Mouse (Mus musculus) granulocyte monocyte progenitor cell, adult 5-6 weeks (primary cell): ENCODE data around the gene Lama1. TPM values are rescaled to one million over a fixed set of nuclear protein-coding genes. Genes with fewer than 3 reads are reported as not detected.
"Not testable (repeated sequence)": the region's sequence is repeated elsewhere in the genome, so short reads cannot be mapped to it uniquely, and the experiment has no call there.

ENCODE experiments used
- ATAC-seq: replicated peaks from 2 replicates; pipeline ENCODE4 v1.8.0; 2016; ENCODE audit warnings: mild to moderate bottlenecking, moderate TSS enrichment, inconsistent platforms; ENCODE audit not compliant: poor library complexity, severe bottlenecking
- total RNA-seq, 2 experiments: library from RNA; stranded (forward) in 1 of 2; stranded (reverse) in 1 of 2; fragments of 200-712, 200-1000 nt in 1 of 2; fragments of >200 nt in 1 of 2; fragmentation: Nextera tagmentation in 1 of 2; gene quantifications; 2 replicates each; pipeline ENCODE4 v1.2.3; 2014 to 2017

The Lama1 gene
- total RNA-seq, 2 experiments from 2014 or later = not detected

DNA sequence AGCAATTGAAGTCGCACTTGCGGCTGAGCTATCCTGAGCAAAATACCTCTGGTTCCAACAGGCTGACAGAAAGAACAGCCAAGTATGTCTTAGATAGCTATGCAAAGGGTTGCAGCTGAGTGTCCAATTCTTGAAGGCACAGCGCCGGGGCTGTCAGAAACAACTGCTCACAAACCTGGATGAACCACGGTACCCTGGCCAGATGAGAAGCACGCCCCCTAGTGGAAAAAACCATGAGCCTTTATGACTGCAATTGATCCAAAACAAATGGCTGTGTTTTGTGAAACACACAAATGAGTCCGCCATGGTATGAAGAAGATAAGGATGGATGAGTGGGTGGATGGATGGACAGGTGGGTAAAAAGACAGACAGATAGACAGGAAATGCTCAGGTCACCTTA lies 15.9 kb downstream of the Lama1 start:
- ATAC-seq = no peak

- no peak for ATAC-seq
These were observed 18.4 kb downstream of the Lama1 start for GRCm38 (mm10) chr17:67715466-67715865.

DNA sequence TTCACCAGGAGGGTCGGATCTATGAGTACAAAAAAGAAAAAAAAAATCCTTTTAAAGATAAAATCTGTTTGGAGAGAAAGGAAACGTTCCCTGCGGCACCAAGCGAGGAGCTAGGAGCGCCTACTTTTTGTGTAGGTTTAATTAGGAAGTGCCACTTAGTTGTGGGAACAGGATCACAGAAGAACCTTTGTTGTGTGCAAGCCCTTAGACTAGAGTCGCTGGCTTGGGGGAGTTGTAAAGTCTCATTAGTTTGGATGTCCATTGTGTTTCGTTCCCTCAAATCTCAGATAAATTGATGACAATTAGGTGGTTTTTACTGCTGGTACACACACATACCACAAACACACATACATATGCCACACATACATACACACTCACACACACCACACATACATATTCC lies 25.0 kb downstream of the Lama1 start:
- ATAC-seq = no peak

DNA sequence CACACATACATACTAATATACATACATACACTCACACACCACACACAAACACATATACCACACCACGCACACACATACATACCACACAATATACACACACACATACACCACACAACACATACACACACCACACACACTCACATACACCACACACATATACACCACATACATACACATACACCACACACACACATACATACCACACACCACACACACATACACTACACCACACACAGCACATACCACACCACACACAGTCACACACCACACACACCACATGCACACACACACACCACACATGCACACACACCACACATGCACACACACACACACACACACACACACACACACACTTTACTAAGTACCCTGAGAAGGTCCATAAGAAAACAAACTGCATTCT lies 25.5 kb downstream of the Lama1 start:
- ATAC-seq = no peak

GRCm38 (mm10) chr17:67723175-67724067 lies 26.4 kb downstream of the Lama1 start:
- no peak for ATAC-seq

DNA sequence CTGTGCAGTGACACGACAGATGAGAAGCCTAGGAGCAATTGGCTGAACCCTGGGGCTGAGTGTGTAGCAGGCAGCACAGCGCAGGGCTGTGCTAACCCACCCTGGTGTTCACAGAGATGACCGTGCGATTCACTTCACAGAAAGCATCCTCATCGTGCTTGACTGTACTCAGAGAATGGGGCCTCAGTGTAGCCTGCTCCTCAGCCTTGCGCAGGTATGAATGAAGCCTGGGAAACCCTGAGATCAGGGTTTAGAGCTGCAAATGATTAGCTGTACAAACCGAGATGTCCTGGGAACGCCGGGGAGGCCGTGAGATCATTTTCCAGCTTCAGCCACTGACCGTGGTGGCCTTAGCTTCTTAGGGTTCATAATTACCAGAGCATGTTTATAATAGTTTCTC lies 29.5 kb downstream of the Lama1 start:
- ATAC-seq = no peak

GRCm38 (mm10) chr17:67728751-67729150 lies 31.7 kb downstream of the Lama1 start:
- no peak for ATAC-seq

DNA sequence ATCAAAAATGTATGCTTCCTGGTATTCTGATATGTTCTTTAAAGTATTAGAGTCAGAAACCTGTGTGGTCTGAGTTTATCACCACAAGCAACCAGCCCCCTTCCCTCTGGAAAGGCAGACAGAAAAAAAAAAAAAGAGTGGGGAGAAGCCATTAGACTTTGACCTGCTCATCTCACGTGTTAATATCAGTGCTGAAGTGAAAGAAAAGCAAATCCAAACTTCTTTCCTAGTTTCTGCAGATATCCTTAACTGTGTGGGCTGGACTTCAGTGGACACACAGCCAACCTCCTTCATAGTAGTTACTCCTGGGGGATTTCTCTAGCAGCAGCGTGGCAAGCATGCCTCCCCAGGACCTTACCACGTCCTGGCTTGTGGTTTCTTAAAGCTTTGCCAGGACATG lies 34.0 kb downstream of the Lama1 start:
- ATAC-seq = no peak; the same call in 1 of the 2 replicates

DNA sequence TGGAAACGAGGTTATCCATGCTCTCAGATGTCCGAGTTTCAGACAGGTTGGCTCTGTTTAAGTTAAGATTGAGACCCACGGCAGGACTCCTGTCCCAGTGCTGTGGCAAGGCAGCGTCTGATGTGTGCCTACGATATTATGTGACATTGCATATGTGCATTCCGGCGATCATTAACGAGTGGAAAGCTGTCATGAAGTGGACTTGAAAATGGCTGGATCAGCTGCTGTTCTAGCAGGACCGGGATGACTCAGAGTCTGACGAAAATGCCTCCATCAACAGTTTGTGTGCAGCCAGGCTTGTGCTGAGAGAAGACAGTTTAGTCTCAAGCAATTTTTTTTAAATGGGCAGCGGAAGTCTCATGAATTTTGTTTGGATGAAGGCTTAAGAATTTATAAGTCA lies 34.9 kb downstream of the Lama1 start:
- no peak for ATAC-seq

DNA sequence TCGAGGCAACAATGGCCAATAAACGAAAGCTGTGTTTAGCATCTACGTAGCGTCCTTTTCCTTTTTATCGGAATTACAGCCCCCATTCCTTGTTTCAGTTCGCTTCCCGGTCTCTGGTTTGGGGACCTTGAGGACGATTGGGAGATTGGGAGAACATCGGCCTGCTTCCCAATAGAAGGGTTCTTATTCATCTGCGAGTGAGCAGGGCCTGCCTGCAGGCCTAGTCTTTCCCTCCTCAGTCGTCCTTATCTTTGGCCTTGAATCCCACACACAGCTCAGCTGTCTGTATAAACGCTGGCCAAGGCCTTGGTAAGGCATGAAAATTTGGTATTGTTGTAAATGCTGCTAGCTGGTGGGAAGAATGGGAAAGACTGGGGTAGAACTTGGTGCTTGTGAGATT lies 36.5 kb downstream of the Lama1 start:
- ATAC-seq = no peak

- ATAC-seq = no peak
These were observed 38.7 kb downstream of the Lama1 start for GRCm38 (mm10) chr17:67735722-67736121.

DNA sequence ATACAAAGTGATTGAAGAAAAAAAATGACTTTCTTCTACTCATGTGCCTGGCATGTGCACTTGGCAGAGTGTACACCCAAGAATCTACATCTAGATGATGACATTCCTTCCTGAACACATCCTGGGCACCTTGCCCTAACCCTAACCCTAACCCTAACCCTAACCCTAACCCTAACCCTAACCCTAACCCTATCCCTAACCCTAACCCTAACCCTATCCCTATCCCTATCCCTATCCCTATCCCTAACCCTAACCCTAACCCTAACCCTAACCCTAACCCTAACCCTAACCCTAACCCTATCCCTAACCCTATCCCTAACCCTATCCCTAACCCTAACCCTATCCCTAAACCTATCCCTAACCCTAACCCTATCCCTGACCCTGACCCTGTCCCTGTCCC lies 44.2 kb downstream of the Lama1 start:
- ATAC-seq = not testable (repeated sequence)

- no peak for ATAC-seq
These were observed 67.3 kb downstream of the Lama1 start for GRCm38 (mm10) chr17:67764167-67764871.

DNA sequence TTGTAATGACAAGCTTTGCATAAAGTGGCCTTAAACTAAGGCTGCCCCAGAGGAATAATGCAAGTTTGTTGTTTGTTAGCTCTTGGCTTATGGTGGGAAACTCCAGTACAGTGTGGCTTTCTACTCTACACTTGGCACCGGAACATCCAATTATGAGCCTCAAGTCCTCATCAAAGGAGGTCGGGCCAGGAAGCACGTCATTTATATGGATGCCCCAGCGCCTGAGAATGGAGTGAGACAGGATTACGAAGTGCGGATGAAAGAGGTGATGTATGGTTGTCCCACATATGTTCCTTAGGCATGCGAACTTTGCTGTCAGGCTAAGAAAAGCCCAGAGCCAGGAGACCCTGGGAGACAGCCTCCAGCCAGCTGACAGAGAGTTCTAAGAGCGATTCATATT lies 76.5 kb downstream of the Lama1 start:
- no peak for ATAC-seq

DNA sequence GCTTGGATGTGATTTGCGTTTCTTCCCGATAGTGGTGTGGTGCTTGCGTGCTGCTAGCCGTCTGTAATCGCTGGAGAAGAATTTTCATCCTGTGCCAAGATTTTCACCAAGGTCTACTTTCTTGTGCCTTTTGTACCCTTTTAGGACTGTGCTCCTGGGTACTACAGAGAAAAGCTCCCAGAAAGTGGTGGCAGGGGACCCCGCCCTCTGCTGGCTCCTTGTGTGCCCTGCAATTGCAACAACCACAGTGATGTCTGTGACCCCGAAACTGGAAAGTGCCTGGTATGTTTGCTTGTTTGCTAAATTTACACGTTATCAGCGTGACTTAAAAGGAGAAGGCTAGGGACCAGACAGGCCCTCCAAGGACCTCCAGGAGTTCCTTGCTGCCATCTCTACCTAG lies 79.7 kb downstream of the Lama1 start:
- ATAC-seq = 0 out of 2 replicates have a peak, but pooled peaks have one; percentile 42

GRCm38 (mm10) chr17:67779812-67780211 lies 82.8 kb downstream of the Lama1 start:
- ATAC-seq = peak; percentile 81

- no peak for ATAC-seq
These were observed 94.0 kb downstream of the Lama1 start for GRCm38 (mm10) chr17:67791091-67791490.

DNA sequence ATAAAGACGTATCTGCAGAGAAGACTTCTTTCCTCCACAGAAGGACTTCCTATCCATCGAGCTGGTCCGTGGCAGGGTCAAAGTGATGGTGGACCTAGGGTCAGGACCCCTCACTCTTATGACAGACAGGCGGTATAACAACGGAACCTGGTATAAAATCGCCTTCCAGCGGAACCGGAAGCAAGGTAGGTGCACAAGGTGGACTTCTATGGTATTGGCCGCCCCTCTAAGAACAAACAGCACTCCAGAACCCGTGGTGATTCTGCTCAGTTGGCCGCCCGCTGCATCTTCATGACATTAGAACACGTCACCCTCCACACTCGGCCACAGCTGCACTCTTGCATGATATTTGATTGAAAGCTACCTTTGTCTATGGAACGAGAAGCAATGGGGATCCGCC lies 112.1 kb downstream of the Lama1 start:
- no peak for ATAC-seq

DNA sequence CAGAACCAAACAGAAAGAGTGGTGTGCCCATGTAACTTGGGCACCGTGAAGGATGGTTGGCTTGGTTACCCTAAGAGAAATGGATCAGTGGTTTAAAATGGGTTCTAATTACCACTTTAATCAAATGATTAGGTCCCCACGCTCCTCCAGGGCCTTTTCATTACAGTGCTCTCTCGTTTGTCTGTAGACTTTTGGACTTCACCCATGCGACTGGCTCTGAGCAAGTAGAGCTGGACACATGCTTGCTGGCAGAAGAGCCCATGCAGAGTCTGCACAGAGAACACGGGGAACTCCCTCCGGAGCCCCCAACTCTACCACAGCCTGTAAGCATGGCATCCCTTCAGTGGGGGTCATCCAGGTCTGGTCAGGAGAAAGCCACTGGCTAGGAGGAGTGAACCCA lies 116.6 kb downstream of the Lama1 start:
- ATAC-seq = no peak

GRCm38 (mm10) chr17:67815720-67816119 lies 118.7 kb downstream of the Lama1 start:
- ATAC-seq = no peak

GRCm38 (mm10) chr17:67816916-67817315 lies 119.9 kb downstream of the Lama1 start:
- ATAC-seq = no peak

GRCm38 (mm10) chr17:67827431-67827830 lies 130.4 kb downstream of the Lama1 start:
- no peak for ATAC-seq
